Mouse (Mus musculus) neural tube, embryonic 10.5 days (tissue): ENCODE measurements around the gene Nup214.

Source experiments
- DNase-seq: peaks from one replicate; pipeline ENCODE4 v3.0.0-alpha.2; 2017; ENCODE audit warnings: low spot score; ENCODE audit errors: extremely low spot score

Nup214 gene

GRCm38 (mm10) chr2:32041087-32041486, 66.9 kb downstream of the Nup214 start:
- DNase-seq: no peak

DNA sequence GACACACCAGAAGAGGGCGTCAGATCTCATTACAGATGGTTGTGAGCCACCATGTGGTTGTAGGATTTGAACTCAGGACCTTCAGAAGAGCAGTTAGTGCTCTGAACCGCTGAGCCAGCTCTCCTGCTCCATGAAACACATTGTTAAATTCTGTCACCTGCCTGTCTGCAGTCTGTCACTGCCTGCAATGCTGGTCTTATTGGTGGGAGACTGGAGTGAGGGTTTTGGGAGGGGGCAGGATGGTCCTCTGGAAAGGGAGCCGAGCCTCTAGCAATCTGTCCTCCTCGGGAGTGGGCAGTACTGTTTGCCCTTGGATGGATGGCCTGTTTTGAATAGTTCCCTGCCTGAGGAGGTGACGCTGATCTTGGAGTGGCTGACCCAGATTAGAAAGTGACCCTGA, 69.6 kb downstream of the Nup214 start:
- no peak for DNase-seq

DNA sequence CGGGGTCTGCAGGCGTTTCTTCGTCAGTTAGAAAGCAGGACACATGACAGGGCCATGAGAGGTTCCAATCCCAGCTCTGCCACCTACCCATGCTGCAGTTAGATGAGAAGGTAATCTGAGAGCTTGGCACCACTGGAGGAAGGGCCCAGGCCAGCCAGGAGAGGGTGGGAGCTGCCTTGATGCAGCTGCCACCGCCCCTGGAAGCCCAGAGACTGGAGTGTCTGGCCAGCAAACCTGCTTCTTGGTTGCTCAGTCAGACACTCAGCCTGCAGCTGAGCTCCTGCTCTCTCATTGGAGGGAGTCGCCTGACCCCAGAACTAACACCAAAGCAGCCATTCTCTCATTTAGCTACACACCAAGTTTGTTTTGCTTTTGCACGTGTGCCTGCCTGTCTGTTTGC, 71.1 kb downstream of the Nup214 start:
- DNase-seq: no peak

DNA sequence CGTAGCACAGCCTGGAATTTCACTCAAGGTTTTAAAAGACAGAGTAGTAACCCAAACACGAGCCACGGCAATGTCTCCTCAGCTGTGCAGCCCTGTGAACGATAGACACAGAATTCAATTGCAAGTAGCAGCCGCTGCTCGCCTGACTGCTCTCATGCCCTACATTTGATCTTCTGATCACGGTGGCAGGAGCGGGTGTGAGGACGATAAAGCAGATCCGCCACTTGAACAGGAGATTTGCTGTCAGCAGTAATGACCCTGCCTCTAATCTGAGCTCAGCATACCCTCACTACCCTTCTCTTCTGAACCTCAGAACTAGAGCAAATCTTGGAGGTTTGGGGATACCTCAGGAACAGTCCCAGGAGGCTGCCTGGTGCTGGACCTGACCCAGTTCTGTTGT, 71.8 kb downstream of the Nup214 start:
- DNase-seq: no peak

GRCm38 (mm10) chr2:32047323-32047722, 73.1 kb downstream of the Nup214 start:
- DNase-seq: no peak

DNA sequence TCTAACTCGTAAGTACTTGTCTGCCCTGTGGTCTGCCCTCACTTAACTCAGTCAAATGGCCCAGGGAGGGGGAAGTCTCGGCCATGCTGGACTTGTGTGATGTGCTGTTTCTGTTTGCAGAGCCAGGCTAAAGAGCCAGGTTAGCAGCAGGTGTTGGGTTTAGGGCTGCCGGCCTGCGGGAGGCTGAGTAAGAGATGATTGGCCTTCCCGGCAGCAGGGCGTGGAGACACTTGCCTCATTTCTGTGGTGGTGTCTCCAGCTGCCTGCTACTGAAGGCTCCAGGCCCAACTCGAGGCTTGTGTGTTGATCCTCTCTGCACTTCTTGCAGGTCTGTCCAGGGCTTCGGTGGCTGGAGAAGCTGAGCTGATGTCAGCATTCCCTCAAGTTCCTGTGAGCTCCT, 77.6 kb downstream of the Nup214 start:
- DNase-seq: no peak

- DNase-seq: no peak
Measured at GRCm38 (mm10) chr2:32052418-32052817, 78.2 kb downstream of the Nup214 start.

DNA sequence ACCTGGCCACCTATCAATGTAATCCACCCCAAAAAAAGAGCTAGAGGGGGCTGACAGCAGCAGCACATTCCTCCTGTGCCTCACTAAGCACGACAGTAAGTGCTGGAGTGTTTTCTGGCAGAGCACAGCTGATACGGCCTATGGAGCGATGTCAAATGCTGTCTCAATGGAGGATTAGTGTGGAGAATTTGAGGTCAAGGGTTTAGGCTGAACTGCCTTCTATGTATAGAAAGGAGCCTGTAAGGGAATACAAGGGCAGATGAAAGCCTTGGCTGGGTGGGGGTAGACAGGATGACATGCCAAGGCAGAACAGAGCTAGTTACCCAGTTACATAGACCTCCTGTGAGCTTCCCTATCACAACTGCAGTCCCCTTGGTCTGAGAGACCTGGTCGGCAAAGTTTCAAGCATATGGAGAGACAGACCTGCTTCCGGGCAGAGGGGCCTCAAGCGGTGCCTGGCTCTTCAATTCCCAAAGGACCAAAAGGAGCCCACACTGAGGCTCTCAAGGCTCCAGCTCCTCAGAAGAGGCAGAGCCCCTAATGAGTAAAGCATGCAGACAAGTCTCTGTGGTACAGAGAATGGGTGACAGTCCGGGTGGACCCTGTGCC, 81.2 kb downstream of the Nup214 start:
- no peak for DNase-seq

DNA sequence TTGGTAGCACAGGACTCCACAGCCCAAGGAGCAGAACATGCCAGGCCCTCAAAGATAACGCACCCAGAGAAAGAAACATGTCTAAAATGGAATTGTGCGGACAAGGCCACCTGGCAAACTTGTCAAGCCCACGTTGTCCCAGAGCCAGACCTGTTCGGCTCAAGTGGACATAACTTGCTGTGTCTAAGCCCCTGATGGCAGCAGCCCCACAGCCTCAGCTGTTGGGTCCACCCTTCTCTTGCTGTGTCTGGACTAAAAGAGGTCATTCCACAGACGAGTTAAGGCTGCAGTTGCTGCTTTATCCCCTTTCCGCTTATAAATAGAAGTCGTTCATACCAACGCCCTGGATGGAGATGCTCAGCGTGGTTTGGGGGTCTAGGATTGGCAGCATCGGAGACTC, 82.3 kb downstream of the Nup214 start:
- no peak for DNase-seq

- no peak for DNase-seq
Measured at GRCm38 (mm10) chr2:32057360-32057759, 83.1 kb downstream of the Nup214 start.

GRCm38 (mm10) chr2:32057794-32058193, 83.6 kb downstream of the Nup214 start:
- DNase-seq: no peak

DNA sequence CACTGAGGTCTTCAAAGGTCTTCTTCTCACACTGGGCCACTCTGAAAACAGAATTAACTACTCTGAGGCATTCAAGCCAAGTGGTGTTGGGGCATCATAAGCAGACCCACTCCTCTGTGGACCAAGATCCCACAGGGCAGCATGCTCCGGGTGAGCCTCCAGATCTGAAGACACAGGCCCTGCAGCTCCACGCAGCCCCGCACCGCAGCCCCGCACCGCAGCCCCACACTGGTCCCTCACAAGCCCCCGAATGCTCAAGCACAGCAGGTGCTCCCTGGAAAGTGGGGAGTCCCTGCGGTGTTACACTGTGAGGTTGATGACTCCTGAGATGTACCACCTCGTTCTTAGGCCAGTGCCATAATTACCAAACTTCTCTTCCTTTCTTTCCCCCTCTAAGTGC, 84.0 kb downstream of the Nup214 start:
- no peak for DNase-seq

DNA sequence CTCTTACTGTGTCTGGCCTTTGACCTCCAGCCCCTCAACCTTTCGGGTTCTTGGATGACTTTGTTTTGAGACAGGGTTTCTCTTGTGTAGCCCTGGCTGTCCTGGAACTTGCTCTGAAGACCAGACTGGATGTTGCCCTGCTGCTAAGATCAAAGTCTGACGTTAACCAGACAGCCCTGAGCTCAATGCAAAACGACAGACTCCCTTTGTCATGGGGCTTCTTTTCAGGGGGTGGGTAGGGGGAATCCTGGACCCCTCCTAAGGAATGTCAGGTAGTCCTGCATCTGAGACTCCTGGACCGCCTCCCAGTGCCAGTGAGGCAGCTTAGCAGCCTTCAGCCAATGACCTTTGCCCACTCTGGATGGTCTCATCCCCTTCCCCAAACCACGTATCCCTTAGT, 84.5 kb downstream of the Nup214 start:
- no peak for DNase-seq

DNA sequence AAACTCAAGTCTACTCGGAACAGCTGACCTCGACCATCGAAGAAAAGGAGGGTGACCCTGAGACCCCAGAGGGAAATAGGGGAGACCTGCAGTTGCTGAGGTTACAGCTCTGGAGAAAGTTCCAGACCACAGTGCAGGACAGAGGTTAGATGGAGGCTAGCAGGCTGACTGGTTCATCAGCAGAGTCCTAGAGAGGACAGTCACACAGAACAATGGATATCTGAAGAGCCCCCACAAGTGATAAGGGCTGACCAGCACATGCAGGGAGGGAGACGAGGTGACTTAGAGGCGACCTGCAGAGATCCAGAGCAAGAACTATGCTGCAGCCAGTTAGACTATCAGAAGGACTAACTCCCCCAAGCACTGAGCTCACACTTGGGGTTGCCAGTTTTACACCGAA, 85.4 kb downstream of the Nup214 start:
- no peak for DNase-seq

DNA sequence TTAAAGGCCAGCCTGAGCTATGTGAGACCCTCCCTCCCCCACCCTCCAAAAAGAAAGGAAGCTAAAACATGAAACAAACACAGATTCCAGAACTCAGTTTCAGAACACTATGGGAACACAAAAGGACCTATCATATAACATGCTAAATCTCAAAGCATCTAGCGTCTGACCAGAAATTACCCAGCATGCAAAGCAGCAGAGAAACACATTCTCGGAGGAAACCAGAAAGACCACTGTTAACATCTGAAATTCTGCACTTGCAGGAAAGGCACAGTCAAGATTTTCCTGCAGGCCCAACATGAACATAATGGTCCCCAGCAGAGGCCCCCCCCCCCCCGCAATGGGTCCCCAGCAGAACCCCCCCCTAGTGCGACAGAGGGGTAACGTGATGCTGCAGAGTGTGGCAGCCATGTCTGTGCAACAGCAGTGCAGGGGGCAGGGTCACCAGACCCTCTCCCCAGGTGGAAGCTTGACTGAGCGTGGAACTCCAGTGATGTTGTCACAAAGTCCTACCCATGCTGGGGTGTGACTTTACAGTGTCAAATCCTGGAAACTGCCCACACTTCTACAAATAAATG, 86.1 kb downstream of the Nup214 start:
- DNase-seq: no peak

DNA sequence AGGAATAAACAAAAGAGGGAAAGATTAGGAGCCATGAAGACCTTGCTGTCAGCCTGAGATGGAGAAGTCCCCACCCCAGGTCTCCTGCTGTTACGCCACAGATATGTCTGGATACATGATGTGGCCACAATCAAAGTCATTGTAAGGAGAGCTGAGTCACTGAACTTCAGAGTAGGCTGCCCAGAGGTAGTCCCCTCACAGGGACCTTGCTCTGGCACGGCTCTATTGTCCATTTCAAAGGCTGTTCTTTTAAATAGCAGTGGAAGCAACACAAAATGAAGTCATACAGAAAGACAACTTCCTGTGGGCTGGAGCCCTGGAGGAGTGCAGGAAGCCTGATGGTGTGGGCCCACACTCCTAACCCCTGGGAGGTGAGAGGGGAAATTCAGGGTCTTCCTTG, 87.0 kb downstream of the Nup214 start:
- no peak for DNase-seq

GRCm38 (mm10) chr2:32061722-32062505, 87.7 kb downstream of the Nup214 start:
- DNase-seq: no peak

GRCm38 (mm10) chr2:32062626-32063410, 88.6 kb downstream of the Nup214 start:
- DNase-seq: no peak

DNA sequence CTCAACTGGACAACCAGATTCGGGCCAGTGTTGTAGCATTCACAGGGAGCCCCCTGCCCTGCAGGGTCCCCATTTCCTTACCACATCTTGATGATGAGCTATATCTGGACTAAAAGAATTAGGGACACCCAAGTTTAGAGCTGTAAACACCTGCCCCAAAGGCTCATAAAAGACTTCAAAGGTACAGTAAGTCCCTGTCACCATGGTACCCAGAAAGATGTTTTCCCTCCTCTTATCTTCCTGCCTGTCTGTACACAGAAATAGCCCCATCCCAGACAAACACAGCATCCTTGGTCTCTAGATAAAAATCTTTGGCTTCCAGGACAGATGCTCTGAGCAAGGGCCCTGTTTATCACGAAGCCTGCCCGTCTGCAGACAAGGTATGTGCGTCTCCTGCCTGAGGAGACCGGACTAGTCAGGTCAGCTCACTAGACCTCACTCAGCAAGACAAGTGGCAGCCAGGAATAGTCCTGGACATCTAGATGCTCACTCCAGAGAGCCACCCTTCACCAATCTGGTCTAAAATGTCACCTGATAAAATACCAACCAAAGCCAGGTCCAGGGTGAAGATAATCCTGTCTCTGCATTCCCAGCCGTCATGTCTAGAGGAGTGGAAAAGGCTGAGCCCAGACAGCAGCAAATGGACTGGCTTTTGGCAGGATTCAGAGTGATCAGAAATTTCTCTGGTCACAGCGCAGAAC, 89.4 kb downstream of the Nup214 start:
- DNase-seq: no peak

DNA sequence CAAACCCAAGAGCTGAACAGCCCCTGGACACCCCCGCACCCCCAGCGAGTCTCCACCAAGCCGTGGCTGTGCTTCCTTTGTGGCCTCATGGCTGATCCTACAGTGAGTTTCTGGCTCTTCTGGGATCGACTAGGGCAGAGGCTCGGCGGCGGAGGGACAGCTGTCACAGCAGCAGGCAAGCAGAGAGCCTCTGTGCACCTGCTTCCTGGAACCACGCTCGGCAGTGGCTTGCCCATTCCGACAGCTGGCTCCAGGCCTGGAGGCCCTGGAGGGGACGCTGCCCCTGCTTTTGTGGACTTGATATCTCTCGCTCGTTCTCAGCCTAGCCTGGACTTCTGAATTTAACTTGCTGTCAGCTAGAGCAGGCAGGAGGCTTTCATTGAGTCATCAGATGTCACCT, 90.7 kb downstream of the Nup214 start:
- no peak for DNase-seq

GRCm38 (mm10) chr2:32065371-32065791, 91.1 kb downstream of the Nup214 start:
- DNase-seq: no peak
